Mouse (Mus musculus) G1E (cell line): ENCODE measurements around the gene Plekhg4.

Source experiments
- CTCF ChIP-seq: IDR thresholded peaks from 2 replicates; pipeline ENCODE4 v1.5.1; 2012; ENCODE audit warnings: low read depth, low read length, inconsistent platforms, mixed read lengths
- POLR2AphosphoS5 ChIP-seq: IDR thresholded peaks from 2 replicates; pipeline ENCODE4 v1.6.1; 2012; ENCODE audit warnings: low read depth, low read length, inconsistent platforms; ENCODE audit not compliant: insufficient replicate concordance
- TAL1 ChIP-seq: conservative IDR thresholded peaks from 2 replicates; pipeline ENCODE4 v1.6.1; 2012; ENCODE audit warnings: low read depth, low read length, inconsistent platforms, mixed read lengths

GRCm38 (mm10) chr8:105419800-105420199 lies 46.7 kb downstream of the Plekhg4 start:
- TF ChIP-seq POLR2AphosphoS5 (no peak), CTCF (no peak), TAL1 (no peak)
